Mouse (Mus musculus) lung, adult 2 months (tissue): ENCODE measurements around the gene Sema4c.

Experiments
- CTCF ChIP-seq: fragments of 200-500 bp; IDR thresholded peaks from 2 replicates; pipeline ENCODE4 v1.5.1; 2011; ENCODE audit warnings: mild to moderate bottlenecking, low read length, control low read depth; ENCODE audit not compliant: insufficient read depth
- POLR2A ChIP-seq: fragments of 200-500 bp; IDR thresholded peaks from 2 replicates; pipeline ENCODE4 v1.6.1; 2011; ENCODE audit warnings: low read depth, mild to moderate bottlenecking, control low read depth, low read length, borderline replicate concordance; ENCODE audit errors: extremely low read depth

GRCm38 (mm10) chr1:36536397-36536728 lies 21.8 kb downstream of the Sema4c start:
- TF ChIP-seq CTCF (no peak), POLR2A (no peak)
